ENCODE assay signal across 1 mouse cellular context in genomic region chr9:99242533-99243189, GRCm38 (mm10).
TF ChIP-seq lines count a peak whose summit lies in the region.

No protein-coding gene starts in this region.

TF ChIP-seq in MEL, 35 proteins besides CTCF, POLR2A, EP300 and RAD21 (continued from another document):
- TF ChIP-seq ELF1 (IDR thresholded peaks at IDR 0.05; ENCODE audit: low read depth, low read length) (peak; percentile 65), MAFK (IDR thresholded peaks at IDR 0.05; ENCODE audit: borderline replicate concordance, low read depth, low read length) (peak; percentile 88), MYC (IDR thresholded peaks at IDR 0.05; ENCODE audit: low read depth, low read length) (peak; percentile 87), MAZ (IDR thresholded peaks at IDR 0.05; ENCODE audit: low read depth, low read length) (peak; percentile 63; the same call in 1 of the 2 replicates), GATA1 (IDR thresholded peaks at IDR 0.05; ENCODE audit: low read depth, low read length) (peak; percentile 100), POLR2AphosphoS2 (IDR thresholded peaks at IDR 0.05; ENCODE audit: low read length) (no peak), CHD1 (IDR thresholded peaks at IDR 0.05; ENCODE audit: low read depth, low read length) (no peak), MEF2A (IDR thresholded peaks at IDR 0.05; ENCODE audit: extremely low read depth, insufficient replicate concordance, low read depth, low read length, poor library complexity, severe bottlenecking) (peak; percentile 52; the same call in 1 of the 2 replicates), TCF12 (IDR thresholded peaks at IDR 0.05; ENCODE audit: low read depth, low read length) (peak; percentile 99), BHLHE40 (IDR thresholded peaks at IDR 0.05; ENCODE audit: borderline replicate concordance, low read depth, low read length) (peak; percentile 88), MXI1 (IDR thresholded peaks at IDR 0.05; ENCODE audit: low read depth, low read length) (no peak; the same call in 1 of the 2 replicates), HCFC1 (IDR thresholded peaks at IDR 0.05; ENCODE audit: low read depth, low read length) (no peak), UBTF (IDR thresholded peaks at IDR 0.05; ENCODE audit: borderline replicate concordance, insufficient read depth, low read depth, low read length) (no peak), TBP (IDR thresholded peaks at IDR 0.05; ENCODE audit: low read depth, low read length) (no peak), SIN3A (IDR thresholded peaks at IDR 0.05; ENCODE audit: low read length) (peak; percentile 84), NRF1 (IDR thresholded peaks at IDR 0.05; ENCODE audit: insufficient read depth, low read depth, low read length, poor library complexity, severe bottlenecking) (no peak), RCOR1 (IDR thresholded peaks at IDR 0.05; ENCODE audit: low read depth, low read length) (peak; percentile 98), GABPA (IDR thresholded peaks at IDR 0.05; ENCODE audit: low read depth, low read length) (peak; percentile 37; the same call in 1 of the 2 replicates), ETS1 (IDR thresholded peaks at IDR 0.05; ENCODE audit: low read depth, low read length) (peak; percentile 98), ZNF384 (IDR thresholded peaks at IDR 0.05; ENCODE audit: low read depth, low read length) (peak; percentile 33; the same call in 1 of the 2 replicates), USF1 (IDR thresholded peaks at IDR 0.05; ENCODE audit: low read depth, low read length) (0 out of 2 replicates have a peak, but pooled peaks have one; percentile 6)
